Mouse (Mus musculus) megakaryocyte, embryonic 14.5 days (primary cell): ENCODE data around the gene Sart1. TPM values are rescaled to one million over a fixed set of nuclear protein-coding genes. Genes with fewer than 3 reads are reported as not detected.

Source experiments
- H3K27me3 ChIP-seq: replicated peaks from 2 replicates; pipeline ENCODE3; 2012; ENCODE audit warnings: inconsistent platforms
- H3K36me3 ChIP-seq: replicated peaks from 2 replicates; pipeline ENCODE3; 2012; ENCODE audit warnings: low read length, inconsistent platforms, mixed read lengths
- H3K4me1 ChIP-seq: 2 replicates; pipeline ENCODE4 v1.6.1; 2012; ENCODE audit warnings: inconsistent platforms
- H3K4me3 ChIP-seq: replicated peaks from 2 replicates; pipeline ENCODE3; 2012; ENCODE audit warnings: moderate library complexity, mild to moderate bottlenecking, inconsistent platforms
- H3K9me3 ChIP-seq: 2 replicates; pipeline ENCODE4 v1.6.1; 2012; ENCODE audit warnings: inconsistent platforms
- FLI1 ChIP-seq: IDR thresholded peaks from 2 replicates; pipeline ENCODE4 v1.6.1; 2012; ENCODE audit warnings: low read length, inconsistent platforms, mixed read lengths
- GATA1 ChIP-seq: IDR thresholded peaks from 3 replicates; pipeline ENCODE4 v1.6.1; 2012; ENCODE audit warnings: mixed read lengths, low read length, inconsistent platforms, borderline replicate concordance
- polyA plus RNA-seq: library from polyadenylated mRNA; stranded (reverse); fragments of >175 nt; gene quantifications from 2 replicates; pipeline ENCODE4 v1.2.3, GENCODE M21; 2012; ENCODE audit warnings: low replicate concordance; ENCODE audit not compliant: insufficient read depth

Gene Sart1
- polyA plus RNA-seq, 1 experiment: 152 TPM

GRCm38 (mm10) chr19:5425906-5426565, 37.5 kb upstream of the Sart1 start:
- Histone ChIP-seq H3K9me3 (no peaks in the 10 kb centered on the region), H3K4me1 (peaks cover 64% of the 10 kb centered on the region), H3K27me3 (no peaks in the 10 kb centered on the region), H3K36me3 (peaks cover 50% of the 10 kb centered on the region), H3K4me3 (peak overlapping the region; percentile 100)
- no peak for TF ChIP-seq GATA1
- no peak for TF ChIP-seq FLI1

- no peak for TF ChIP-seq GATA1
- TF ChIP-seq FLI1: no peak
- H3K36me3 ChIP-seq: peaks cover 60% of the 10 kb centered on the region
- peaks cover 65% of the 10 kb centered on the region for H3K4me1 ChIP-seq
- peak within 1 kb of the TSS; percentile 100 for H3K4me3 ChIP-seq
- no peaks in the 10 kb centered on the region for H3K27me3 ChIP-seq
- no peaks in the 10 kb centered on the region for H3K9me3 ChIP-seq
These were observed 36.6 kb upstream of the Sart1 start, which contains the start of the genes Drap1 and AI837181 for GRCm38 (mm10) chr19:5424782-5425741. Gene Drap1, minus strand, starts transcription at chr19:5424979. Gene AI837181, plus strand, starts transcription at chr19:5425144.

GRCm38 (mm10) chr19:5424092-5424781, 35.7 kb upstream of the Sart1 start:
- Histone ChIP-seq H3K4me3 (peak overlapping the region; percentile 100), H3K9me3 (no peaks in the 10 kb centered on the region), H3K27me3 (no peaks in the 10 kb centered on the region), H3K36me3 (peaks cover 65% of the 10 kb centered on the region), H3K4me1 (peaks cover 62% of the 10 kb centered on the region)
- TF ChIP-seq FLI1 (no peak), GATA1 (no peak)

- H3K4me1 ChIP-seq: peaks cover 57% of the 10 kb centered on the region
- H3K4me3 ChIP-seq: peak overlapping the region; percentile 100
- H3K27me3 ChIP-seq: no peaks in the 10 kb centered on the region
- TF ChIP-seq FLI1: no peak
- no peak for TF ChIP-seq GATA1
- no peaks in the 10 kb centered on the region for H3K9me3 ChIP-seq
- peaks cover 65% of the 10 kb centered on the region for H3K36me3 ChIP-seq
These were observed 35.1 kb upstream of the Sart1 start for GRCm38 (mm10) chr19:5423561-5423960.

DNA sequence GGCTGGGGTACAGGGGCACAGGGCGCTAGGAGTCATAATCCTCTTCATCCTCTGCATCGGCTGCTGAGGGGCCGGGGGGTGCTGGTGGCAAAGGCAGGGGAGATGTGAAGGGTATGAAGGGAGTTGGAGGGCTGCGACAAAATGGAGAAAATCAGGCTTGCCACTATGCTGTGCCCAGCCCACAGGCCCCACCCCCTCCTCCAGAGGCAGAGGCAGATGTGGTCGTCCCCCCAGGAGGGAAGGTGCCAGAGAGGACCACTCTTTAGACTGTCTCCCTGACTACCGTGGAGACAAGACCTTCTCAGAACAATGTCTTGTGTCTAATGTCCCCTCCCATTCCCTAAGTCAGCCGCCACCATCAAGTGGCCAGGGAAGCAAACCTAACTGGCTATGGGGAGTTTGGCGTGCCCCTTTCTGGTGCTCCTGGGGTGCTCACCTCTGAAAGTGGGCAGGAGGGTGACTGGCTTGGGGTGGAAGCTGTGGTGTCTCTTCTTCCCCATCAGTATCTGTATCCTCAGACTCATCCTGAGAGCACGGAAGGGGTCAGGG, 34.5 kb upstream of the Sart1 start:
- Histone ChIP-seq H3K9me3 (no peaks in the 10 kb centered on the region), H3K4me1 (peaks cover 60% of the 10 kb centered on the region), H3K4me3 (peak overlapping the region; percentile 100), H3K27me3 (no peaks in the 10 kb centered on the region), H3K36me3 (peaks cover 61% of the 10 kb centered on the region)
- TF ChIP-seq FLI1: no peak
- TF ChIP-seq GATA1: no peak

- H3K36me3 ChIP-seq: peaks cover 57% of the 10 kb centered on the region
- H3K9me3 ChIP-seq: no peaks in the 10 kb centered on the region
- TF ChIP-seq GATA1 (no peak), FLI1 (no peak)
These were observed 33.8 kb upstream of the Sart1 start for GRCm38 (mm10) chr19:5422267-5422666.

DNA sequence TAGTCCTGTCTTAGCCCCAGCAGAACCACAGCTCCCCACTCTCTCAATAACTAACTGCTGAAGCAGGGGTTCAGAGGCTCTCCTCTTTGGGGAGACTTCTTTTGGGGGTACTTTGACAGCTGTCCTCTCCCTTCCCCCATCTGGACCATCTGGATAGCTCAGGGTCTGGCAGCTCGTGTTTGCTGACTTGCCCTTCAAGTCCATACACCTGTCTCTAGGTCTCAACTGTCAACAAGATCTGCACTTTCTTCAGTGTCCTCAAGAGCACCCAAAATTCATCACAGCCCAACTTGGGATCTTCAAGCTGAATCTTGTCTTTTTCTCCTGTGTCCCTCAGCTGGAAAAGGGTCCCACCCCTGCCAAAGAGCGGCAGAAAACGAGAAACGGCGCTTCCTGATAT, 33.3 kb upstream of the Sart1 start:
- H3K9me3 ChIP-seq: no peaks in the 10 kb centered on the region
- no peaks in the 10 kb centered on the region for H3K27me3 ChIP-seq
- TF ChIP-seq FLI1 (no peak), GATA1 (no peak)
- peaks cover 52% of the 10 kb centered on the region for H3K36me3 ChIP-seq
- H3K4me1 ChIP-seq: peaks cover 59% of the 10 kb centered on the region
- H3K4me3 ChIP-seq: no peak overlapping the region

More at GRCm38 (mm10) chr19:5422267-5422666, 33.8 kb upstream of the Sart1 start:
- H3K4me1 ChIP-seq: peaks cover 64% of the 10 kb centered on the region
- no peak overlapping the region for H3K4me3 ChIP-seq
- H3K27me3 ChIP-seq: no peaks in the 10 kb centered on the region

DNA sequence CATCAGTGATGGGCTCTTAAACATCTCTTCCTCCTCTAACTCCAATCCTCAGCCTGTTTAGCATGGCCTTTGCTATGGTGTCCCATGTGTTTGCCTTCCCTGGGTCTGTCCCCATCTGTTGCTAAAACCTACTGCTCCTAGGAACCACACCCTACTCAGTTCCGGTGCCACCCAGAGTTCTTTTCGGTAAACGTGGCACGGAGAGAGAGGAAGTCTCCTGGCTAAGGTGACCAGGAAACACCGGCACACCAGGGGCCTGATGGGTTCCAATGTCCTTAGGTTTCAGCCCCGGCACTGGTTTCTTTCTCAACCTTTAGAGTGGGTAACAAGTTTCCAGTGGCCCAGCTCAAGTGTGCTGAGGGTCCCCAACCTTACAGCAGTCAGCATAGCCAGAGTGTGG, 32.1 kb upstream of the Sart1 start:
- H3K27me3 ChIP-seq: no peaks in the 10 kb centered on the region
- TF ChIP-seq FLI1 (no peak), GATA1 (no peak)
- H3K36me3 ChIP-seq: peaks cover 42% of the 10 kb centered on the region
- H3K4me1 ChIP-seq: peaks cover 48% of the 10 kb centered on the region
- no peaks in the 10 kb centered on the region for H3K9me3 ChIP-seq
- H3K4me3 ChIP-seq: peak overlapping the region; percentile 23

GRCm38 (mm10) chr19:5419630-5420029, 31.1 kb upstream of the Sart1 start:
- Histone ChIP-seq H3K36me3 (peaks cover 42% of the 10 kb centered on the region), H3K9me3 (no peaks in the 10 kb centered on the region), H3K27me3 (no peaks in the 10 kb centered on the region), H3K4me1 (peaks cover 49% of the 10 kb centered on the region), H3K4me3 (no peak overlapping the region)
- TF ChIP-seq GATA1 (no peak), FLI1 (no peak)
